Mouse (Mus musculus) neutrophil, adult 5-6 weeks (primary cell): ENCODE measurements at regions not wholly inside any gene's neighbourhood (a gene's known extent, or its start where the extent isn't known, plus 50 kb on each side); places are given as distances from the start of the nearest gene placed in this dataset.
"Not testable (repeated sequence)": the region's sequence is repeated elsewhere in the genome, so short reads cannot be mapped to it uniquely, and the experiment has no call there.

Experiments used
- ATAC-seq: fragments of 151-379, 151-347 bp; 2 replicates; pipeline ENCODE4 v1.8.0; 2017; ENCODE audit warnings: mild to moderate bottlenecking, moderate TSS enrichment; ENCODE audit not compliant: insufficient number of reproducible peaks, poor library complexity, low FRiP score, severe bottlenecking; ENCODE audit errors: extremely low read depth

GRCm38 (mm10) chr16:29738075-29738474 lies 158.9 kb downstream of the Opa1 start:
- no peak for ATAC-seq

GRCm38 (mm10) chr16:29742497-29743230 lies 163.5 kb downstream of the Opa1 start:
- ATAC-seq: no peak

- no peak for ATAC-seq
Measured at GRCm38 (mm10) chr16:29745486-29745885, 166.4 kb downstream of the Opa1 start.

GRCm38 (mm10) chr16:29746245-29746644 lies 167.1 kb downstream of the Opa1 start:
- ATAC-seq: no peak

- no peak for ATAC-seq
Measured at GRCm38 (mm10) chr16:29749167-29749566, 170.0 kb downstream of the Opa1 start.

GRCm38 (mm10) chr16:29754579-29755199 lies 175.6 kb downstream of the Opa1 start:
- no peak for ATAC-seq

GRCm38 (mm10) chr16:29758246-29758645 lies 179.1 kb downstream of the Opa1 start:
- no peak for ATAC-seq

GRCm38 (mm10) chr16:29759416-29759815 lies 180.3 kb downstream of the Opa1 start:
- no peak for ATAC-seq

GRCm38 (mm10) chr16:29760627-29761026 lies 181.5 kb downstream of the Opa1 start:
- ATAC-seq: no peak

- no peak for ATAC-seq
Measured at GRCm38 (mm10) chr16:29761779-29762277, 182.7 kb downstream of the Opa1 start.

- ATAC-seq: no peak
Measured at GRCm38 (mm10) chr16:29764376-29764775, 185.2 kb downstream of the Opa1 start.

- not testable (repeated sequence) for ATAC-seq
Measured at GRCm38 (mm10) chr16:29765801-29766200, 186.7 kb downstream of the Opa1 start.

GRCm38 (mm10) chr16:29771320-29771719 lies 192.2 kb downstream of the Opa1 start:
- ATAC-seq: no peak

- ATAC-seq: no peak
Measured at GRCm38 (mm10) chr16:29771728-29772608, 192.8 kb downstream of the Opa1 start.

- ATAC-seq: no peak
Measured at GRCm38 (mm10) chr16:29772609-29772988, 193.5 kb downstream of the Opa1 start.

- no peak for ATAC-seq
Measured at GRCm38 (mm10) chr16:29773056-29773455, 193.9 kb downstream of the Opa1 start.

- no peak for ATAC-seq
Measured at GRCm38 (mm10) chr16:29774949-29775348, 195.8 kb downstream of the Opa1 start.

GRCm38 (mm10) chr16:29775879-29776278 lies 196.7 kb downstream of the Opa1 start:
- ATAC-seq: no peak

GRCm38 (mm10) chr16:29782441-29782840 lies 203.3 kb downstream of the Opa1 start:
- no peak for ATAC-seq

GRCm38 (mm10) chr16:29785114-29785513 lies 206.0 kb downstream of the Opa1 start:
- ATAC-seq: no peak
